Mouse (Mus musculus): ENCODE measurements around the gene Gm6121. TPM values are rescaled to one million over a fixed set of nuclear protein-coding genes. Genes with fewer than 3 reads are reported as not detected.
"Not testable (repeated sequence)": the region's sequence is repeated elsewhere in the genome, so short reads cannot be mapped to it uniquely, and the experiment has no call there.

Gene Gm6121
- not detected in 2 replicates for polyA plus RNA-seq (2015; fragmentation: Nextera tagmentation; extraction: Ambion mirVana)

DNA sequence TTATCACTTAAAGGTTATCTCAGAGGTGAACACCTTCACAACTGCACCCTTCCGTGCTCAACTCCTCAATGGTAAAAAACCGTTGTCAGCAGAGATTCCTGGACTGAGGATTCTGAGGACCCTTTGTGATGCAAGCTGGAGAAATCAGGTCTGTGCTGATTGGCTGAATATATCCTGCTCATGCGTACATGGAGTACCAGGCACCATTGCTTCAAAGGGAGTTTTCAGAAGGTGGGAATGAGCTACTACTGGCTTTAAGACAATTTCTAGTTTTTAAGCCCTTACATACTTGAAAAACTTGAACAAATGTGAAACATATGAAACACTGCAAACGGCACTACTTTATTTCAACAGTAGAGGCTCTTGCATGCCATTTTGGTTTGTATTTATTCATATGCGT, at the start of gene Gm6121:
Gm6121 (minus strand) TSS at position 101 of the 400 bp plus-strand sequence.
- H3K36me3 ChIP-seq; H3K27me3 ChIP-seq; H3K9ac ChIP-seq (replicated peaks); H3K4me1 ChIP-seq; ATAC-seq (replicated peaks); H3K27ac ChIP-seq (replicated peaks); H3K4me3 ChIP-seq; H3K4me2 ChIP-seq (replicated peaks); H3K9me3 ChIP-seq: not testable (repeated sequence)
- WGBS, result no CpG with 5 or more reads among the region's 5 CpGs

Other genes with a start within 250 kb of the Gm6121 start
- not detected in 2 replicates for gene Gm14525, start 233.1 kb downstream of the Gm6121 start, polyA plus RNA-seq (2015; fragmentation: Nextera tagmentation; extraction: Ambion mirVana)

Data from forebrain, embryonic 15.5 days (tissue).